In the genomic region with DNA sequence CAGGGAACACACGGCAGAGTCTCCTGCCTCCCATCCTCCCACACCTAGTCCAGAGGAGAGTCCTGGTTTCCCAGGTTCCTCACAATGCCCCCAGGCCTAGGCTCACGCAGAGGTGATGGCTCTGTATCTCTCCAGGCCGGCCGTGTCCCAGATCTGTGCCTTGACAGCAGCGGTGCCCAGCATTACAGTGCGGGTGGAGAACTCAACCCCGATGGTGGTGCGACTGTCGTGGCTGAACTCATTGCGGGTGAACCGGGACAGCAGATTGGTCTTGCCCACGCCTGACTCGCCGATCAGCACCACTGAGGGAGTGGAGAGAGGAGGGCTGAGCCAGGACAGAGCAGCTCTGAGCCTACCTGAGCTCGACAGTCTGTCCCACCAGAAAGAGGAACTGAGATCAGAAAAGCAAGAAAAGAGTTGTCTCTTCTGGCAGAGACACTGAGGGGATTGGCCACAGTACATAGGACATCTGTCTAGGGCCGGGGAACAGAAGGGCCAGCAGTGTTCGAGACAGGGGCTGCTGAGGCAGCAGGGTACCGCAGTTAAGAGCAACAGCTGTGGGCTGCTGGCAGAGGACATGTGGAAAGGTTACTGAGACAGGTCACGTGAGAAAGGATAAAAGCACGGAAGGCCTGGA, we compare ENCODE assay signal across 1 mouse cellular context.
TF ChIP-seq lines count a peak whose summit lies in the region.

No protein-coding gene starts in this region.

TF ChIP-seq in CH12.LX, 34 proteins besides CTCF, POLR2A, EP300 and RAD21:
- TF ChIP-seq NRF1 (IDR thresholded peaks at IDR 0.05; ENCODE audit: low read depth, low read length) = no peak
- TF ChIP-seq SMC3 (IDR thresholded peaks at IDR 0.05; ENCODE audit: low read depth, low read length) = peak; percentile 18; the same call in 1 of the 2 replicates
- peak; percentile 58; the same call in 1 of the 2 replicates for TF ChIP-seq TBP (conservative IDR thresholded peaks at IDR 0.05; ENCODE audit: low read depth, low read length)
- TF ChIP-seq MXI1 (IDR thresholded peaks at IDR 0.05; ENCODE audit: low read depth, low read length) = peak; percentile 62; the same call in 1 of the 2 replicates
- no peak for TF ChIP-seq HCFC1 (IDR thresholded peaks at IDR 0.05; ENCODE audit: low read depth, low read length)
- TF ChIP-seq JUND (conservative IDR thresholded peaks at IDR 0.05; ENCODE audit: low read depth, low read length) = no peak
- TF ChIP-seq MAZ (IDR thresholded peaks at IDR 0.05; ENCODE audit: low read depth, low read length) = no peak
- peak; percentile 89 for TF ChIP-seq BHLHE40 (IDR thresholded peaks at IDR 0.05; ENCODE audit: low read depth, low read length)
- no peak for TF ChIP-seq ZNF384 (IDR thresholded peaks at IDR 0.05; ENCODE audit: low read depth, low read length)
- no peak for TF ChIP-seq MAFK (IDR thresholded peaks at IDR 0.05; ENCODE audit: insufficient replicate concordance, low read length)
- no peak for TF ChIP-seq ZKSCAN1 (IDR thresholded peaks at IDR 0.05; ENCODE audit: borderline replicate concordance, low read depth, low read length)
- TF ChIP-seq POLR2AphosphoS2 (IDR thresholded peaks at IDR 0.05; ENCODE audit: low read depth, low read length) = no peak
- 0 out of 2 replicates have a peak, but pooled peaks have one; percentile 4 for TF ChIP-seq CHD2 (IDR thresholded peaks at IDR 0.05; ENCODE audit: low read length)
- no peak for TF ChIP-seq CHD1 (IDR thresholded peaks at IDR 0.05; ENCODE audit: low read depth, low read length)
- no peak for TF ChIP-seq ZC3H11A (IDR thresholded peaks at IDR 0.05; ENCODE audit: low read depth, low read length)
- 0 out of 2 replicates have a peak, but pooled peaks have one; percentile 39 for TF ChIP-seq RCOR1 (conservative IDR thresholded peaks at IDR 0.05; ENCODE audit: low read depth, low read length)
- TF ChIP-seq UBTF (IDR thresholded peaks at IDR 0.05; ENCODE audit: low read depth, low read length) = peak; percentile 80
- no peak for TF ChIP-seq PAX5 (IDR thresholded peaks at IDR 0.05; ENCODE audit: low read length)
- no peak for TF ChIP-seq GABPA (IDR thresholded peaks at IDR 0.05; ENCODE audit: insufficient replicate concordance, low read depth, low read length)
- no peak for TF ChIP-seq JUN (IDR thresholded peaks at IDR 0.05; ENCODE audit: insufficient read depth, low read depth, low read length)
- no peak for TF ChIP-seq ELF1 (IDR thresholded peaks at IDR 0.05; ENCODE audit: low read depth, low read length)
- 0 out of 2 replicates have a peak, but pooled peaks have one; percentile 57 for TF ChIP-seq MEF2A (IDR thresholded peaks at IDR 0.05; ENCODE audit: borderline replicate concordance, low read depth, low read length)
- TF ChIP-seq ETS1 (conservative IDR thresholded peaks at IDR 0.05; ENCODE audit: low read depth, low read length) = peak; percentile 45
- peak; percentile 94 for TF ChIP-seq IRF4 (IDR thresholded peaks at IDR 0.05; ENCODE audit: low read depth, low read length)
- TF ChIP-seq KAT2A (IDR thresholded peaks at IDR 0.05; ENCODE audit: insufficient replicate concordance, low read length) = no peak
- TF ChIP-seq USF2 (conservative IDR thresholded peaks at IDR 0.05; ENCODE audit: low read depth, low read length) = no peak
- TF ChIP-seq SIN3A (IDR thresholded peaks at IDR 0.05; ENCODE audit: low read length) = no peak; the same call in none of the 2 replicates
- TF ChIP-seq E2F4 (IDR thresholded peaks at IDR 0.05; ENCODE audit: insufficient replicate concordance, low read depth, low read length) = no peak
- TF ChIP-seq ZMIZ1 (IDR thresholded peaks at IDR 0.05; ENCODE audit: low read depth, low read length) = no peak
- TF ChIP-seq USF1 (IDR thresholded peaks at IDR 0.05; ENCODE audit: low read depth, low read length) = peak; percentile 42
- TF ChIP-seq TCF12 (IDR thresholded peaks at IDR 0.05; ENCODE audit: low read depth, low read length) = peak; percentile 62; the same call in 1 of the 2 replicates
- TF ChIP-seq MAX (IDR thresholded peaks at IDR 0.05; ENCODE audit: low read length) = no peak
- TF ChIP-seq MYC (IDR thresholded peaks at IDR 0.05; ENCODE audit: low read depth, low read length) = no peak
- TF ChIP-seq NELFE (IDR thresholded peaks at IDR 0.05; ENCODE audit: low read depth, low read length) = no peak
